ENCODE assay signal across 25 mouse cellular contexts in the genomic region with DNA sequence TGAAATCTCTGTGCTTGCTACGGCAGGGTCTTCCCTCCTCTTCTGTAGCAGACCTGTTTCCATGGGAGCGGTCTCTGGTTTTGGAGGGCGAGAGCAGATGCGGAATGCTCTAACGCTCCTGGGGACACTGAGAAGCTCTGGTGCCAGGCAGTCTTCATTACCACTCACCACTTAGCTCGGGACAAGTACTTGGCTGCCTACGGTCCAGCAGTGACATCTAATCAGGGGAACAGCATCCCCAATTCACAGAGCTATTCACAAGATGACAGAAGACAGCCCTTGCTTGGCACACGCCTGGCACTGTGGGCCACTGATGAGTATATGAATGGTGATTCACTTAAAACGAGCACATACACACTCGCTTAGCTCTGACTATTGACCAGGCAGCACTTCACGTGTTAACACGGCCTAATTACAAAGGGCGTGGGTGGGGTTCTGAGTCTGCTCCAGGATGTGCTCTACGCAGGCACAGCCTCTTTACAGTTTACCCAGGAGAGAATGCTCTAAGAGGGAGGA. TPM values are rescaled to one million over a fixed set of nuclear protein-coding genes. Genes with fewer than 3 reads are reported as not detected.
A peak's percentile ranks its signal among the peaks of the same experiment; 100 is the strongest.
DNase-seq lines count a peak whose midpoint lies in the region; ATAC-seq and TF ChIP-seq lines count a peak whose summit lies in the region.
"Had no signal": no experiment of that assay in that cellular context is flagged by ENCODE, and none has a peak within 500 bp of the region (broad histone marks: within the 10 kb centered on the region; RNA-seq: fewer than 3 reads in every experiment).

No protein-coding gene starts in this region.

- no peaks in the 10 kb centered on the region for H3K9me3 ChIP-seq in hindbrain, postnatal 0 days (ENCODE audit: low read length)
- H3K9me3 ChIP-seq: forebrain, embryonic 10.5 days; forebrain, embryonic 13.5 days; intestine, embryonic 15.5 days; kidney, embryonic 15.5 days had no signal

- no peaks in the 10 kb centered on the region for H3K27me3 ChIP-seq in hindbrain, postnatal 0 days (ENCODE audit: insufficient read depth, low read length)
- H3K27me3 ChIP-seq: forebrain, embryonic 13.5 days; intestine, embryonic 15.5 days; kidney, embryonic 15.5 days; Patski had no signal

- DNase-seq in heart, adult 9 months (ENCODE audit: low spot score in 2 of 2), result peak; percentile 35 to 56
- no peak for DNase-seq in heart, postnatal 25 days (ENCODE audit: low spot score)
- DNase-seq in heart, postnatal 10 days, result peak; percentile 33 to 57
- DNase-seq in heart, postnatal 4 days, result no peak
- DNase-seq in R1 (ENCODE audit: low read depth, low spot score), result peak; percentile 30
- no peak for DNase-seq in adipocyte (ENCODE audit: low spot score)
- DNase-seq in hindbrain, postnatal 0 days (ENCODE audit: low spot score), result no peak
- DNase-seq: adrenal gland, postnatal 10 days; adrenal gland, postnatal 36 days; cerebellum, adult 18-20 months; cerebellum, adult 9-10 months; cerebellum, postnatal 14 days; gastrocnemius, postnatal 10 days; gastrocnemius, postnatal 36 days; kidney, adult 11 months; kidney, adult 8-10 months had no signal

- H3K4me2 ChIP-seq in hindbrain, postnatal 0 days (ENCODE audit: low read depth, low read length), result no peak overlapping the region
- H3K4me2 ChIP-seq: forebrain, embryonic 13.5 days; hindbrain, embryonic 14.5 days; intestine, embryonic 15.5 days; kidney, embryonic 15.5 days had no signal

- 83% methylated on average over 14 of the region's 14 CpGs for WGBS in hindbrain, postnatal 0 days

- no peaks in the 10 kb centered on the region for H3K4me1 ChIP-seq in hindbrain, postnatal 0 days (ENCODE audit: insufficient read depth, low read length)
- H3K4me1 ChIP-seq: forebrain, embryonic 13.5 days; intestine, embryonic 15.5 days had no signal

- H3K4me3 ChIP-seq in hindbrain, postnatal 0 days (ENCODE audit: low read length), result no peak overlapping the region
- H3K4me3 ChIP-seq: forebrain, embryonic 10.5 days; forebrain, embryonic 13.5 days; intestine, embryonic 15.5 days; kidney, embryonic 15.5 days had no signal

- no peak overlapping the region for H3K27ac ChIP-seq in hindbrain, postnatal 0 days
- H3K27ac ChIP-seq: forebrain, embryonic 10.5 days; forebrain, embryonic 13.5 days; hindbrain, embryonic 14.5 days; intestine, embryonic 15.5 days; kidney, embryonic 15.5 days had no signal

- intact Hi-C loops in heart, postnatal 25 days (cut with DNase I), result no loop called here
- intact Hi-C loops in heart, postnatal 10 days (cut with DNase I), result no loop called here

- no peak for ATAC-seq in hindbrain, postnatal 0 days
- ATAC-seq: activated CD4-positive, CD25-positive, alpha-beta regulatory T cell, adult 4 months; CD4-positive, CD25-positive, alpha-beta regulatory T cell, adult 4 months; forebrain, embryonic 13.5 days; forebrain, embryonic 16.5 days; intestine, embryonic 15.5 days; Patski had no signal

- H3K9ac ChIP-seq in hindbrain, postnatal 0 days (replicated peaks; ENCODE audit: low read length), result no peak overlapping the region
- H3K9ac ChIP-seq: forebrain, embryonic 13.5 days; hindbrain, embryonic 14.5 days; intestine, embryonic 15.5 days; kidney, embryonic 15.5 days had no signal

- no peak for TF ChIP-seq CTCF in hindbrain, postnatal 0 days (IDR thresholded peaks at IDR 0.05; ENCODE audit: low read depth)

- H3K36me3 ChIP-seq in hindbrain, postnatal 0 days (ENCODE audit: insufficient read depth, low read length), result peaks cover 31% of the 10 kb centered on the region
- H3K36me3 ChIP-seq: intestine, embryonic 15.5 days had no signal

RNA-seq across cellular contexts. Expression of a gene that starts 19.2 kb away (rescaled TPM):
- total RNA-seq in heart, postnatal 25 days (2021), result 10 to 100 TPM; 35.9 to 43.0 TPM
- total RNA-seq in heart, postnatal 10 days (2021), result 10 to 100 TPM; 41.8 to 42.2 TPM
- 10 to 100 TPM; 40.3 to 45.0 TPM for total RNA-seq in heart, postnatal 4 days (2021)
- 39.9 and 42.7 TPM in 2 replicates for total RNA-seq in hindbrain, postnatal 0 days (2014; rRNA removed)
- 86.6 and 87.9 TPM in 2 replicates for polyA plus RNA-seq in hindbrain, postnatal 0 days (2015; fragmentation: Nextera tagmentation; extraction: Ambion mirVana)

Comparison
In these comparisons a context has a peak if more than half of its experiments do, and no peak if none do; other contexts are left out.
1. DNase-seq: peak in heart, adult 9 months (2 of 2), heart, postnatal 10 days (2 of 2) and R1 (single experiment); none in heart, postnatal 25 days (single experiment), heart, postnatal 4 days (single experiment), adipocyte (single experiment) and hindbrain, postnatal 0 days (single experiment).